Mouse (Mus musculus) ES-E14 (cell line): ENCODE results near the gene Plcb2.

ENCODE experiments used
- HCFC1 ChIP-seq: IDR thresholded peaks from 2 replicates; pipeline ENCODE4 v1.6.1; 2012; ENCODE audit warnings: low read length, inconsistent platforms, borderline replicate concordance; ENCODE audit not compliant: insufficient read depth
- MAFK ChIP-seq: IDR thresholded peaks from 2 replicates; pipeline ENCODE4 v1.6.1; 2014; ENCODE audit warnings: mild to moderate bottlenecking, low read depth, low read length, inconsistent platforms; ENCODE audit not compliant: insufficient read depth
- ZC3H11A ChIP-seq: IDR thresholded peaks from 2 replicates; pipeline ENCODE4 v1.6.1; 2012; ENCODE audit warnings: low read depth, mild to moderate bottlenecking, inconsistent platforms, low read length, borderline replicate concordance
- ZNF384 ChIP-seq: IDR thresholded peaks from 2 replicates; pipeline ENCODE4 v1.6.1; 2012; ENCODE audit warnings: low read depth, low read length, inconsistent platforms

DNA sequence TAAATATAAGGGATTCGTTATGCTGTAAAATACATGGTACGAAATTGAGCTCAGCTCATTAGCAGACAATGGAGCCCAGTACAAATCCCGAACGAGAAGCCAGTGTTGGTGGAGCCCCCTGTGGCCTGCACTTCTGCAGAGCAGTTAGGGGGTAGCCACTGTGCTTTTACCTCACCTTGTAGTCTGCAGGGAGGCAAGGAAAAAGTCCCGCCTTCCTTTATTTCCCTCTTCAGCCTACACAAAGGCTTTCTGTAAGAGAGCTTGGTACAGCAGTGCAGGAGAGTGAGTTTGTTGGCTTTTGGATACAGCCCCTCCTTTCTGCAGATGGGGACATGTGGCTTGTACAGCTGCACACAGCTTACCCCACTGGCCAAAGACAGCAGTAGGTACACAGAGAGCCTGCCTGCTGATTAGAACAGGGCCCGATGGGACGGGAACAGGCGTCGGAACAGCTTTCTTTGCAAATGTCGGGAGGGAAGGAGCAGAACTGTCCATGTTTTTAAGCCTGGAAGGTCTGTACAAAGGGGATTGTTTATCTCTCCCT, 21.2 kb upstream of the Plcb2 start:
- no peak for TF ChIP-seq HCFC1
- TF ChIP-seq ZC3H11A = no peak
- TF ChIP-seq MAFK = no peak
- TF ChIP-seq ZNF384 = no peak
